Mouse (Mus musculus) v-Abl transformed pro-B cells (cell line): ENCODE results near the gene Saa2.
"Not testable (repeated sequence)": the region's sequence is repeated elsewhere in the genome, so short reads cannot be mapped to it uniquely, and the experiment has no call there.

Experiments used
- in situ Hi-C, 2 experiments: fragments of 400-800 bp; cut with MboI; formaldehyde crosslinking; loops; one replicate each; pipeline ENCODE4 v1.15.1; 2025; ENCODE audit not compliant: unreplicated experiment in 2 of 2

The Saa2 gene

DNA sequence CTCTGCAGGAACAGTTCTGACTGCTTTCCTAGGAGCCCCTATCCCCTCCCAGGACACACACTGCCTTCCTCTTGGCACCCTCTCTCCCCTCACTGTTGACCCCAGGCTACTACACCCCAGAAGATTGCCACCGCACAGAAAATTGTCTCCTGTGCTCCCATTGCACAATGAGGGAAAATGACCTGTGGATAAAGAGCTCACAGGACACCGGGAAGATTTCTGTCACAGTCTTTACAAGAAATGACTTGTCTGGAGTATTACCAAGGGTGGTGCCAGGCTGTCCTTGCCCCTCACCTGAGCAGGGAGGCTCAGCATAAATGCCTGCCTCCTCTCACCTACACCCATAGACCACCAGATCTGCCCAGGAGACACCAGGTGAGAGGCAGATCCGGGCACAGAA, at the start of gene Saa2:
TSS of gene Saa2 (plus strand) at position 301 of the 400 bp plus-strand sequence.
- in situ Hi-C loops, result loop anchor here in 1 of 2 experiments (25.0 kb wide), 1 partner anchor 664 kb away; no protein-coding TSS in a partner anchor

DNA sequence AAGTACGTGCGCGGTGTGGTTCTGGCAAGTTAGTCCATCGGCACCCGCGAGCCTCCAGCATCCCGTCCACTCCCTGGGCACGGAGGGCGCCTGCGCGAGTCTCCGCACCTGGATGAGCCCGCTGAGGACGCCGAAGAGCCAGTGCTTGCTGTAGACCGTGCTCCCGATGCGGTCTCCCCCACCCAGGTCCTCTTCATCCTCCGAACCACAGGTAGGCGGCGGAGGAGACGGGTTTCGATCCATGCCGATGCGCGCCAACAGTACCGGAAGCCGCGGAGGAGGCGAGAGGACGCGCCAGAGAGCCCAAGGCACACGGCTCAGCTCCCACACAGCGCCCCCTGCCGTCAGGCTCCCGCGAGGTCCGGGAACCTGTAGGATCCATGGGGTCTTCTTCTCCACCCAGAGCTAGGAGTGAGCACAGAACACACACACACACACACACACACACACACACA, 41.2 kb upstream of the Saa2 start, which contains the start of gene Saal1:
TSS of gene Saal1 (minus strand) at position 291 of the 455 bp plus-strand sequence.
- in situ Hi-C loops, result loop anchor here (5.0 to 25.0 kb wide), 6 partner anchors 46 to 423 kb away; no protein-coding TSS in a partner anchor

DNA sequence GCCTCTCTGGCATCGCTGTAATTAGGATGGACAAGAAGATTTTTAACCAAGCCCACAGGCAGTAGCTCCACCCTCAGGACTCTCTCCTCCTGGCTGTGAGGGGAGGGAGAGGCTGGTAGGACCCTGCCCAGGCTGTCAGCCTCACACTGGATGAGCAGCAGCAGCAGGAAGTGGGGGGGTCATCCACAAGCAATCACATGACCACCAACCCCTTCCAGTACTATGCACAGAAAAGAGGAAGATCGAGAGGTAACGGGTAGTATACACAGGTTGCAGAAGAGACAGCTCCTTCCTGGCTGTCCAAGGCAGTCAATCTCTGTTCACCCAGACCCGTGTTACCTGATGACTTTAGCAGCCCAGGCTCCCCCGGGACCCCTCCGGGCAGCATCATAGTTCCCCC, 39.3 kb upstream of the Saa2 start:
- in situ Hi-C loops, result loop anchor here (5.0 to 25.0 kb wide), 6 partner anchors 47 to 425 kb away; no protein-coding TSS in a partner anchor

DNA sequence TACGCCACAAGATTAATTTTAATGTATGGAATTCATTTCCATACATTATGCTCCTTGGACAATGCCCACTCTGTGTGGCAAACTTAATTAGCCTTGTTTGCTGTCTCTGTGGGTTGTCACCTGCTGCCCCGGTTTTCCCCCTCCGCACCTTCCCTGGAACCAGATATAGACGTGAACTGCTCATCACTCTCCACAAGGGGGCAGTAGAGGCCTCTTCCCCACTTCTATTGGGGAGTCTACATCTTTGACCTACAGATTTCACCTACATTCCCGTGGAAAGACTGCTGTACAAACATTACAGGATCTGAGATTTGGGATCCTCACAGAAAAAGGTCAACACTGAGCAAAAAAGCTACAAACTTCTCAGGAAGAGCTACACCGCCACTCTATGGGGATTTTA, 37.1 kb upstream of the Saa2 start:
- in situ Hi-C loops, result loop anchor here (5.0 to 25.0 kb wide), 6 partner anchors 50 to 427 kb away; no protein-coding TSS in a partner anchor

DNA sequence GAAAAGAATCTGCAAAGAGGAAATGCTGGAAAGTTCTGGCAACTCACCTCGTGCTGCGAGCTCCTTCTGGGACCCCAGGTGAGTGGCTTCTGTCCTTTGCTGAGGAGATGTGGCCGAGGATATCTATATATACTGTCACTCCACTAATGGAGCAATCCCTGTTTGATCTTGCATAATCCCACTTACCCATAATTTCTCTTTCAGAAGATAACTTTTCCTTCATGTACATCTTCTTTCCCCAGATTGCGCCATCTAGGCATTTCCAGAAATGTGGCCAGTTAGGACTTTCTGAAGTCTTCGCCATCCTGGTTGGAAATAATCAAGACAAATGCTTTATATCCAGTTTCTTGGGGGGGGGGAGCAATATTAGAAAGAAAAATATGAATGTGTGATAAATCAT, 36.0 kb upstream of the Saa2 start, which contains the start of gene Saa3:
TSS of gene Saa3 (minus strand) at position 101 of the 400 bp plus-strand sequence.
- in situ Hi-C loops, result loop anchor here in 1 of 2 experiments (10.0 to 25.0 kb wide), 2 partner anchors 51 to 428 kb away; no protein-coding TSS in a partner anchor

DNA sequence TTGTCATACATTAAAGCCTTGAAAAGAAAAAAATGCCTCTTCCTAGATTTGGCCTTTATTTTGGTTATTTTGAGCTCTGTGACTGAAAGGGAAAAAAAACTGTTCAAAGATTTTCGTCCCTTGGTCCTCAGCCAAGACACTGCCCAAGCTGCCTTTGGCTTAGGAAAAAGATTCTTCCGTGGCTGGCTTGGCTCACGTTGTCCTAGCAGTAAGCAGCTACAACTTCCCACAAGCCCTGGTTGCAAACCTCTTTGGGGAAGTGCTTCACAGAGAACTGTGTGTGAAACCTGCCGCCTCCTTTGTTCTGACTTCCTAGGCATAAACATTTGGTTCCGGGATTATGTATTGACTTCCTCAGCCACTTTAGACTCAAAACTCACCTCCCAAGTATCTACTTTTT, 34.7 kb upstream of the Saa2 start:
- in situ Hi-C loops, result loop anchor here in 1 of 2 experiments (10.0 to 25.0 kb wide), 2 partner anchors 52 to 430 kb away; no protein-coding TSS in a partner anchor

DNA sequence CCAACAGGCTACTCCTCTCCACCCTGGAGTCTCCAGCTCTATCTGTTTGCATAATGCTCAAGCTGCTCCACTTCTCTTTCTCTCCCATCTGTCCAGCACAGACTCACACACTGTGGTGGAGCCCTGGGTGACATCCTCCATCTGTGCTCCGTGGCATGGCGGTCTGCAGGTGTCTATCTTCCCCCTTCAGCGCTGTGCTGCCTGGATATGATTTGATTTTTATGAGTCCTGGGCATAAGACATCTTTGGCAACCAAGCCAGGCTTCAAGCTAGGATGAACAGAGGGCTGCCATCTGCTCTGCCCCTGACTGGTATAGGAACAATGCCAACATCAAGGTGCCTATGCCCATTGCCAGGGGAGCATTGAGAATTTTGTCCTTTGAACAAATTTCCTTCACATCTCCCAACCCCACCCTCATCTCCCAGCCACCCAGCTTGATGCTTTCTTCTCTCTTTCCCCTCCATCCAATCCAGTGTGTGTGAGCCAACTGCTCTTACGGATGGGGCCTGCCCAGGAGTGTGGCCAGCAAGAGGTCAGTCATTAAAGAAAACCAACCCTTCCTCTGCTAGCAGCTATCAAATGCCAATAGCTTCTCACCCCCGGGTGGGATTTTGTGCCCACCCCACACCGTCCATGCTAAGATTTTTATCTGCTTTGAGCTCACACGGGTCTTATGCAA, 32.9 kb upstream of the Saa2 start:
- in situ Hi-C loops, result loop anchor here in 1 of 2 experiments (10.0 to 25.0 kb wide), 2 partner anchors 54 to 431 kb away; no protein-coding TSS in a partner anchor

DNA sequence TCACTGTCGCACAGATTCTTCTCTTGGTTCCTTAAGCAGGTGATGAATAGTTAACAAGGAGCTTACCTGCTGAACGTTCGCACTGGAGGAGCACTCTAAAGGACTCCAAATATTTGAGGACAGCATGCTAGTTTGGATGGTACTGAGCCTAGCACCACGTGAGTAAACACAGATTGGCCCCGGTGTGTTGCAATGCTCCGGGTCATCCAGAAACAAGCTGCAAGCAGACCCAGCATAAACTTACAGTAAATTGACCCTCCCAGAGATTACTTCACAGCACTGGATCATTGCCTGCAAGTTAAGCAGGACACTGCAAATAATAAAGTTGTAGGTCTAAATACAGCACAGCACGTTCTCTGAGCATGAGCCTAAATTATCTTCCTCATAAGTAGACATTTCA, 32.1 kb upstream of the Saa2 start:
- in situ Hi-C loops, result loop anchor here in 1 of 2 experiments (10.0 to 25.0 kb wide), 2 partner anchors 55 to 432 kb away; no protein-coding TSS in a partner anchor

DNA sequence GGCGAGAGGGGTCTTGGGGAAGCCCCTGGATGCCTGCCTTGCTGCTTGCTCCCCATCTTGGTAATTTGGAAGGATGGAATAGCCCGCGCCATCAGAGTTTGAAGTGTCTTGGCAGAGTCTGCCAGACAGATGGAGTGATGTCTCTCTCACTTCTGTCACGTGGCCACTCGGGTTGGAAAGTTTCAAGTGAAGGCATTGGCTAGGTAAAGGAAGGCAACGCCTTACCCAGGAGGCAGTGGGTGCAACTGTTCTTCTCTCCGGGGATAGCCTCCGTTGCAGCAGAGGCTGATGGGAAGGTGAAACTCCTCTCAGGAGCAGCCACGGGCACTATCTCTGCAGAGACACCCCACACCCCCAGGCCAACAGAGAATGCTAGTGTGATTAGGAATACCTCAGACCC, 31.1 kb upstream of the Saa2 start:
- in situ Hi-C loops, result loop anchor here in 1 of 2 experiments (25.0 kb wide), 1 partner anchor 433 kb away; no protein-coding TSS in a partner anchor

DNA sequence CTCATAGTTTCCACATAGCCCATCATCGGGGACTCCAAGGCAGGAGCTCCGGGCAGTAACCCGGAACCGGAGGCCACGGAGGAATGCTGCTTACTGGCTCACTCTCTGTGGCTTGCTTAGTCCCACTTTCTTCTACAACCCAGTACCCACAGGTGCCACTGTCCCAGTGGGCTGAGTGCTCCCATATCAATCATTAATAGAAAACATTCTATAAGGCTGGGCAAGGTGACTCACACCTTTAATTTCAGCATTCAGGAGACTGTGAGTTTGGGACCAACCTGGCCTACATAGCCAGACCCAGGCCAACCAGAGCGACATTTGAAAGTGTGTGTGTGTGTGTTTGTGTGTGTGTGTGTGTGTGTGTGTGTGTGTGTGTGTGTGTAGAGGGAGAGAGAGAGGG, 28.2 kb upstream of the Saa2 start:
- in situ Hi-C loops, result loop anchor here in 1 of 2 experiments (25.0 kb wide), 1 partner anchor 436 kb away; no protein-coding TSS in a partner anchor

DNA sequence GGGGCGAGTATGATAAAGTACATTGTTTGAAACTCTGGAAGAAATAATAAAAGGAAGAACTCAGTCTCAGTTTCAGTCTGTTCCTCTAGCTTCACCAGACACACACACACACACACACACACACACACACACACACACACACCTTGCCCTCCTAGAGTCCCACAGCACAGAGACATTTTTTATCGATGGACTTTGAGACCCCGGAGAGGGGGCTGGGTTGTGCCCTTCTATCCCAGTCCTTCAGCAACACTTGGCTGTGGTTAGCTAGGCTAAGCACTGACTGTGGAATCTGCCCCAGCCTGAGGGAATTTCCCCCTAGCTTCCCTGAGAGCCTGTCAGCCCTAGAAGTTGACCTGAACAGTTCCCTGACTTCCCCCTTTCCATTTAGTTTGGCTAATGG, 27.7 kb upstream of the Saa2 start:
- in situ Hi-C loops, result loop anchor here in 1 of 2 experiments (25.0 kb wide), 1 partner anchor 437 kb away; no protein-coding TSS in a partner anchor

DNA sequence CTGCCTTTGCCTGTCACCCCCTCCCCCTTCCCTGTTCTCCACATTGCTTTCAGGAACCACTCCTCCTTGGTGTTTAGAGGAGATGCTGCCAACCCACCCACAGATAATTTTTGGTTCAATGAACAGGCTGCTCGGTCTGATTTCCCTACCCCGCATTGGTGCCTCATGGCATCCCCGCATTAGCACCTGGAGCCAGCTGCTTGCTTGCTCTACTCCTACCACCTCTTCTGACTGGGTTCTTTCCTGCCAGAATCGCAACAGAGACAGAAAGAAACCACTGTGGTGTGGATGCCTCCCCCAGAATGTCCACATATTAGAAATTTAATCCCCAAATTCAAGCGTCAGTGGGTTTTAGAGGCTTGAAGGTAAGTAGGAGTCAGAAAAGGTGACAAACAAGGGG, 27.2 kb upstream of the Saa2 start:
- in situ Hi-C loops, result loop anchor here in 1 of 2 experiments (25.0 kb wide), 1 partner anchor 437 kb away; no protein-coding TSS in a partner anchor

DNA sequence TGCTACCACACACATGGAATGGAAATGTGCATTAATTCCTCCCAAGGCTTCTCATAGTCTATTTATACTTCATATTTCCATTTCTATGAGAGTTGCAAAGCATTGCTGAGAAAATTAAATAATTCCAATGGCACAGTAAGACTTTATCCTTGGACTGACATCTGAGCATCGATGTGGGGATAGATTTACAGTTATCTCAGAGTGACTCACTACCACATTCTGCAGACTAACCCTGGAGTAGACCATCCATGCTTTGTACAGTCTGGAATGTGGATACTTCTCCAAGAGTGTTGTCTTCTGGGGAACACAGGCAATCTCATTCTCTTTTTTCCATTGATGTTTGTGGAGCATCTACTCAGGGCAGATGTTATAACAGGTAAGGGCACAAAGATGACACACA, 24.0 kb upstream of the Saa2 start:
- in situ Hi-C loops, result no loop called here

DNA sequence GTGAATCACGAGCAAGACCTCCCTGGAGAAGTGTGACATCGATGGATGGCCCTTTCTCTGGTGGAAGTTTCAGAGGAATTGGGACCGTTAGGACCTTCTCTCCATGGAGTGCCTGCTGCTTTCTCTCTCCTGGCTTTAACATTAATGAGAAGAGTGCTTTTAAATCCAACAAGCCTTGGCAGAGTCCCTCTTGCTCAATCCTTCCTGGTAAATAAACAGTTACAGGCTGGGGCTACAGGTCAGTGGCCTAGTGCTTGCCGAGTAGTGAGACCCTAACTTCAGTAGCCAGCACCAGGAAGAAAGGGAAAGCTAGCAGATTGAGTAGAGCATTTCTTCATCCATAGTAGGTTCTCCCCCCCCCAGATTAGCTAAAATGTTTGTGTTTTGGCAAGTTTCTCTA, 19.1 kb upstream of the Saa2 start, which contains the start of gene Saa4:
TSS of gene Saa4 (minus strand) at position 146 of the 400 bp plus-strand sequence.
- in situ Hi-C loops, result no loop called here

DNA sequence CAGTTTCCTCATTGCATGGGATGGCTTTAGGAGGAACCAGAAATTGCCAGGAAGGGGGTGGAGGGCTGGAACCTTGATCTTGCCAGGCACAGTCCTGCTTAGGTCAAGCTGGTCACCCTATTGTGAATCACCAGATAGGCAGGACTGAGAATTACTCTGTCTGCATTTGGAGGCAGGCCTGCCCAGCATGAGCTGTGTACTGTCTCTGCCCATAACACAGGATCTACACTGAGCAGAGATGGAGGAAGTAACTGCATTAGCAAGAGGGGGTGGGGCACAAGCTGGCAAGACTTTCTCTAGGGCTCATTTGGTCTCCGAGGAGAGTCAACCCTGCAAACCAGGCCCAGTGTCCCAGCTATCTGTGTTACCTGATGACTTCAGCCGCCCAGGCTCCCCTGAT, 16.6 kb upstream of the Saa2 start:
- in situ Hi-C loops, result no loop called here

DNA sequence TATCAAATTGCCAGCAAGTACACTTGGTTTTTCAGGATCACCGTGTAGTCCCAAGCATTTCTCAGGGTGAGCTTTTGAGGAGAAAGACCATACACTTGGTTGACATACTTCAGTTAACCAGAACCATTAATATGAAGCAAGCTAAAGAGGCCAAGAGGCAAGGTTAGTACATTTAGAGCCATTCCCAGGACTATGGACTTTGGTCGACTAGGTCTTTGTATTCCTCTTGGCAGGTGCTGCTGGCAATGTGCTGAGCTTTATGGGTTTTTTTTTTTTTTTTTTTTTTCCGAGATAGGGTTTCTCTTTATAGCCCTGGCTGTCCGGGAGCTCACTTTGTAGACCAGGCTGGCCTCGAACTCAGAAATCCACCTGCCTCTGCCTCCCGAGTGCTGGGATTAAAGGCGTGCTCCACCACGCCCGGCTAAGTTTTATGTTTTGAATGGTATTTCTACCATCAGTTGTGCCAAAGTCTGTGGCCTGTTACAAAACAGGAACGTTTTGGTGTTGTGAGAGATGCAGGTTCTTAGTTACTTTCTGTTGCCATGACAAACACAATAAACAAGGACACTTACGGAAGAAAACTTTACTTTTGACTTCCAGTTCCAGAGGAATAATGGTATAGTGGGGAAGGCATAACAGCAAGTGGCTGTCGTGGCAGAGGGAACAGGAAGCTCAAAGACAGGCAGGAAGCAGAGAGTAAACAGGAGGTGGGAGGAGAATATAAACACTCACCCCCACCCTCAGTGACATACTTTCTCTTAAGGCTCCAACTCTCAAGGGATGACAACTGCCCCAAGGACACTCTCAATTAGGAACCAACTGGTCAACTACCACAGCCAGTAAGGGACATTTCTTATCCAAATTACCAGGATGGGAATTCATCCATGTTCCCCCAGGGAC, 12.8 kb upstream of the Saa2 start:
- in situ Hi-C loops, result no loop called here

DNA sequence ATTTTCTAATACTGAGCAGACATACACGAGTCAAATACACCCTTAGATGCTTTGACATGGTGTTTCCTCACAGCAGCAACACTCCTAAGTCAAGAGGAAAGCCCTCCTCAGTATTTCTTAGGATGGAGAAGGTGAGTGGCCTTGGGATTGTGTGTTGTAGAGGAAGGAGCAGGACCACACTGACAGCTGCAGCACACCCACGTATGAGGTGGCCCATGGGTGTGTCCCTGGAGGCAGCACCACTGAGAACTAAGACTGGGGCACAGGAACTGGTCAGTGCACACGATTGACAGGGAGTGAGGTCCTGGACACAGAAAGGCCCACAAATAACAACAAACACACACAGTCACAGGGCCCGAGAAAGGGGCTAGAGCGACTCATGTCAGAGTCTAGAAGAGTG, 11.5 kb upstream of the Saa2 start:
- in situ Hi-C loops, result not testable (repeated sequence)

DNA sequence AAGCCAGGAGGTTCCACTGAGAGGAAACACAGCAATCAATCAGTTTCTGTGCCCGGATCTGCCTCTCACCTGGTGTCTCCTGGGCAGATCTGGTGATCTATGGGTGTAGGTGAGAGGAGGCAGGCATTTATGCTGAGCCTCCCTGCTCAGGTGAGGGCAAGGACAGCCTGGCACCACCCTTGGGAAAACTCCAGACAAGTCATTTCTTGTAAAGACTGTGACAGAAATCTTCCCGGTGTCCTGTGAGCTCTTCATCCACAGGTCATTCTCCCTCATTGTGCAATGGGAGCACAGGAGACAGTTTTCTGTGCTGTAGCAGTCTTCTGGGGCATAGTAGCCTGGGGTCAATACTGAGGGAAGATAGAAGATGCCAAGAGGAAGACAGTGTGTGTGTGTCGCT, 8.7 kb upstream of the Saa2 start, which contains the start of gene Saa1:
TSS of gene Saa1 (minus strand) at position 101 of the 400 bp plus-strand sequence.
- in situ Hi-C loops, result not testable (repeated sequence)

DNA sequence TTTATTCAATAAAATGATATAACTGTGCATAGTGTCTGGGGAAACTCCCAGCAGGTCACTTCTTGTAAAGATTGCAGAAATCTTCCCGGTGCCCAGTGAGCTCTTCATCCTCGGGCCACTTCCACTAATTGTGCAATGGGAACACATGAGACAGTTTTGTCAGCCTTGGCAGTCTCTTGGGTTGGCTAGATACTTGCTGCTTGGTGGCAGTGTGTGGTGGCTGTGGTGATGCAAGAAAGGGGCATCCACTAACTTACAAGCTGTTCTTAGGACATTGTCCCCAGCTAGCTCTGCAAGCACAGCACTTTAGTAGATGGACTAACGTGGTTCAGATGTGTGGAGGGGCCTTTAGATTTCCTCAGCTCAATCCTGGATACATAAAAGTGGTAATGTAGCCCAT, 5.8 kb upstream of the Saa2 start:
- in situ Hi-C loops, result no loop called here

DNA sequence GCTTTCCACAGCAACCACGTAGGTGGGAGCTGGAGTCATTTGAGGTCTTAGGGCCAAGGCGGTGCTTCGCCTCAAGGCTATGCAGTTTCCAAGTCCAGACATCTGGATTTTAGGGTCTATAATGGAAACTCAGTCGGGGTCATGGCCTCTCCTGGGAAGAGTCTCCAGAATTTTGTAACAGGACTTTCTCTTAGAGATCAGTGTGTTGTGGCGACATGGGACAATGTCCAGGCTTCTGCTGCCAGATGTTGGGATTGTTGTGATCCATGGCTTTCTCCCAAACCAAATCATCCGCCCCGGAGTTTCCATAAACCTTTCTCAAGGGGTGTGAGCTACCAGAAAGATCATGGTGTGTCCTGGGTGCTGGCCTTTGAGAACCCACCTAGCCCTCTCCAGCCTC, 5.2 kb upstream of the Saa2 start:
- in situ Hi-C loops, result no loop called here
